Mouse (Mus musculus) stomach, postnatal 0 days (tissue): Measurements from ENCODE around the gene Krtap12-1. TPM values are rescaled to one million over a fixed set of nuclear protein-coding genes. Genes with fewer than 3 reads are reported as not detected.
"Not testable (repeated sequence)": the region's sequence is repeated elsewhere in the genome, so short reads cannot be mapped to it uniquely, and the experiment has no call there.

Experiments
- ATAC-seq: fragments of 200-750 bp; cut with Nextera tagmentation; 2 replicates; pipeline ENCODE4 v1.8.0; 2017; ENCODE audit not compliant: low FRiP score, low TSS enrichment
- DNase-seq: peaks from one replicate; pipeline ENCODE4 v3.0.0-alpha.2; 2016; ENCODE audit warnings: low spot score
- H3K27ac ChIP-seq: fragments of 300-500 bp; sonication (generic); replicated peaks from 2 replicates; pipeline ENCODE4 v1.5.1; 2014; ENCODE audit warnings: mild to moderate bottlenecking, control low read depth
- H3K27me3 ChIP-seq: fragments of 300-500 bp; sonication (generic); 2 replicates; pipeline ENCODE4 v1.6.1; 2014; ENCODE audit warnings: low read length; ENCODE audit not compliant: control insufficient read depth, insufficient read depth
- H3K36me3 ChIP-seq: fragments of 300-500 bp; sonication (generic); 2 replicates; pipeline ENCODE4 v1.6.1; 2014; ENCODE audit warnings: low read length, mixed read lengths; ENCODE audit not compliant: control insufficient read depth, insufficient read depth
- H3K4me1 ChIP-seq: fragments of 300-500 bp; sonication (generic); replicated peaks from 2 replicates; pipeline ENCODE4 v1.6.1; 2014; ENCODE audit warnings: antibody characterized with exemption; ENCODE audit not compliant: control insufficient read depth, insufficient read depth
- H3K4me2 ChIP-seq: fragments of 300-500 bp; sonication (generic); replicated peaks from 2 replicates; pipeline ENCODE4 v1.6.1; 2014; ENCODE audit warnings: low read depth, mild to moderate bottlenecking, control low read depth, moderate library complexity
- H3K4me3 ChIP-seq: fragments of 300-500 bp; sonication (generic); 2 replicates; pipeline ENCODE4 v1.5.1; 2014; ENCODE audit warnings: low read depth, low read length, control low read depth
- H3K9ac ChIP-seq: fragments of 300-500 bp; sonication (generic); 2 replicates; pipeline ENCODE4 v1.6.1; 2014; ENCODE audit warnings: mild to moderate bottlenecking, low read length, control low read depth, mixed read lengths
- H3K9me3 ChIP-seq: fragments of 300-500 bp; sonication (generic); 2 replicates; pipeline ENCODE4 v1.6.1; 2016; ENCODE audit warnings: low read length; ENCODE audit not compliant: control insufficient read depth
- CTCF ChIP-seq: IDR thresholded peaks from 2 replicates; pipeline ENCODE4 v1.5.1; 2016; ENCODE audit warnings: antibody characterized with exemption, low read depth, mild to moderate bottlenecking, moderate library complexity
- EP300 ChIP-seq: optimal IDR thresholded peaks from 2 replicates; pipeline ENCODE3; 2016; ENCODE audit warnings: antibody characterized with exemption
- WGBS: fragments of 180-500 bp; shearing (Covaris S2); extraction: QIAGEN DNeasy Blood & Tissue Kit; methylation state at CpG from one replicate; pipeline ENCODE4 v1.1.7; 2014; 5-methylcytosine and 5-hydroxymethylcytosine counted together
- polyA plus RNA-seq: library from polyadenylated mRNA; unstranded; fragments of >200 nt; fragmentation: Nextera tagmentation; extraction: Ambion mirVana; gene quantifications from 2 replicates; pipeline ENCODE4 v1.2.1, GENCODE M21; 2015

Gene Krtap12-1
- 3.2 and 4.5 TPM in 2 replicates for polyA plus RNA-seq

- not testable (repeated sequence) for H3K4me3 ChIP-seq, H3K4me1 ChIP-seq, H3K9ac ChIP-seq, DNase-seq, H3K27me3 ChIP-seq, H3K4me2 ChIP-seq, ATAC-seq, H3K36me3 ChIP-seq, H3K9me3 ChIP-seq, H3K27ac ChIP-seq
- WGBS = 73% methylated on average over 1 of the region's 1 CpGs
These were observed at the start of gene Krtap12-1 for GRCm38 (mm10) chr10:77720299-77720698. Krtap12-1 (plus strand) TSS chr10:77720599.

- Histone ChIP-seq H3K4me3 (no peak overlapping the region), H3K36me3 (no peaks in the 10 kb centered on the region), H3K27me3 (no peaks in the 10 kb centered on the region), H3K4me1 (no peaks in the 10 kb centered on the region), H3K27ac (no peak overlapping the region), H3K4me2 (no peak overlapping the region), H3K9me3 (no peaks in the 10 kb centered on the region), H3K9ac (no peak overlapping the region)
- 69% methylated on average over 4 of the region's 4 CpGs for WGBS
- no peak for TF ChIP-seq CTCF
- TF ChIP-seq EP300 = no peak
- ATAC-seq (no peak), DNase-seq (no peak)
These were observed 49.7 kb upstream of the Krtap12-1 start for GRCm38 (mm10) chr10:77670710-77671109.

DNA sequence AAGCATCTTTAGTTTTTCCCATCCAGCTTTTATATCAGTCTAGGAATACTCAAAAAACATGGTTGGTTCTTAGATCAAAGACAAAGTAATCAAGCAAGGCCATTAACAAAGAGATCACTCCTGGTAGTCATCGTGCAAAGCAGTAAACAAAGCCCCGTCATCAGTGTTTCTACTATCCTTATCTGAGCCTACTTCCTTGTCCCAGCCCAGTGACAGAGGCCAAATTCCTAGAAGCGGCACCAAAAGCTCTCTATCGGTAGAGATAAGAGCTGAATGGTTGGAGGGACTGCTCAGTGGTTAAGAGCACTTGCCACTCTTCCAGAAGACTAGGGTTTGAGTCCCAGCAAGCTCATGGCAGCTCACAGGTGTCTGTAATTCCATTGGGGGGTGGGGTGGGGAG lies 48.9 kb upstream of the Krtap12-1 start:
- no peak overlapping the region for H3K27ac ChIP-seq
- 38% methylated on average over 4 of the region's 4 CpGs for WGBS

DNA sequence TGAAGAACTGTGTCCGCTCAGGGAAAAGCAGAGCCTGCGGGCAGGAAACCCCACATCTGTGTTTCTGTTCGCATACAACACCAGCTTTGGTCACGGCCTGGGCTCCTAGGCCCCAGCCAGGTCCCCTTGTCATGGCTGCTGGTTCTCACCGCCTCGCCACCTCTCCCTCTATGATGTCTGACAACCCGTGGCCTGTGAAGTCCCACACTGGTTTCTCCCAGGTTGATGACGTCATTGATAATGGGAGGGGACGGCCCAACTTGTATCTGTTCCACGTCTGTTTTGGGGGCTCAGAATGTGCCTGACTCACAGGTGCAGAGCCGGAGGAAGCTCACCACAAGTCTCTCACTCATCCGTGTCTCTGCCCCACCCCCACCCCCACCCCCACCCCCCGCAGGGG lies 46.6 kb upstream of the Krtap12-1 start:
- Histone ChIP-seq H3K9me3 (no peaks in the 10 kb centered on the region), H3K4me1 (no peaks in the 10 kb centered on the region), H3K27ac (no peak overlapping the region), H3K36me3 (no peaks in the 10 kb centered on the region), H3K27me3 (no peaks in the 10 kb centered on the region; the same call in 1 of the 2 replicates), H3K4me2 (no peak overlapping the region), H3K4me3 (no peak overlapping the region), H3K9ac (no peak overlapping the region)
- TF ChIP-seq EP300 (no peak), CTCF (no peak)
- WGBS = 59% methylated on average over 13 of the region's 13 CpGs
- DNase-seq (no peak), ATAC-seq (no peak)

More for the DNA sequence above, 48.9 kb upstream of the Krtap12-1 start:
- DNase-seq (no peak), ATAC-seq (no peak)
- Histone ChIP-seq H3K4me3 (no peak overlapping the region), H3K36me3 (no peaks in the 10 kb centered on the region), H3K27me3 (no peaks in the 10 kb centered on the region), H3K4me1 (no peaks in the 10 kb centered on the region), H3K4me2 (no peak overlapping the region), H3K9ac (no peak overlapping the region), H3K9me3 (no peaks in the 10 kb centered on the region)
- TF ChIP-seq CTCF = no peak
- no peak for TF ChIP-seq EP300

DNA sequence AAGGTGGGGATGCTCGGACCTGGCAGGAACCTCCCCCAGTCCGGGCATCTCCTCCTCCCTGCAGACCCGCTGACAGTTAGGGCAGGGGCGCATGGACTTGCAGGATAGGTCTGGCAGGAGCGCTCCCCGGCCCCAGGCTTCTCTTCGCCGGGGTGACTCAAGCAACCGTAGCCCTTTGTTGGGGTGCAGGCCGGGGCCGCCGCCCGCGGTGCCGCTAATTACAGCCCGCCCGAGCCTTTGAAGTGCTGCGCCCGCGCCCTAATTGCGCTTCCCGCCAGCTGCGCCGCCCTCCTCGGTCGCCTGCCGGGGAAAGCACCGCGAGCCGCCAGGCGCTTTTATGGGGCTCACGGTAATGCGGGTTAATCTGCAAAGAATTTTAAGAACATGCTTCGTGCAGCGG lies 42.8 kb upstream of the Krtap12-1 start:
- ATAC-seq = no peak
- Histone ChIP-seq H3K36me3 (no peaks in the 10 kb centered on the region), H3K27ac (no peak overlapping the region), H3K4me3 (peak overlapping the region; percentile 14), H3K9me3 (no peaks in the 10 kb centered on the region), H3K4me2 (peak overlapping the region; percentile 46), H3K4me1 (no peaks in the 10 kb centered on the region), H3K9ac (0 out of 2 replicates have a peak overlapping the region, but pooled peaks have one; percentile 13), H3K27me3 (no peaks in the 10 kb centered on the region; the same call in 1 of the 2 replicates)
- DNase-seq = peak; percentile 27
- TF ChIP-seq EP300 (no peak), CTCF (no peak)
- WGBS = under 1% methylated on average over 35 of the region's 35 CpGs

DNA sequence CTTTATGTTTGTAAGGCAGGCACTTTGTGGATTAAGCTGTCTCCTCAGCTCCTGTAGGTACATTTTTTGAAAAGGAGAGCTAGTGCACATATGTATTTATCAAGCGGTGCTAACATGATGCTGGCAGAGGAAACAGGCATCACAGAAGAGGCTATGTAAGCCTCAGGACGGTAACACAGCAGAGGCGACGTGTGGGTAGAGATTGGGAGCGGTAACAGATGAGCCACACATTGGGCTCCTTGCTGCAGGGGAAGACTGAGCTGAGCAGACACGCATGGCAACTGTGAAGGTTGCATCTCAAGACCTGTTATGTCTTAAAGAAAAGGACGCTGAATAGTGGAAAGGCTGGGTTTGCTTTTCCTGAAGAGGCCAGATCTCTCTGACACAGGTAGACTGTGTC lies 37.4 kb upstream of the Krtap12-1 start:
- TF ChIP-seq CTCF (no peak), EP300 (no peak)
- ATAC-seq (no peak), DNase-seq (no peak)
- 70% methylated on average over 7 of the region's 7 CpGs for WGBS
- no peaks in the 10 kb centered on the region for H3K36me3 ChIP-seq
- no peaks in the 10 kb centered on the region; the same call in 1 of the 2 replicates for H3K27me3 ChIP-seq
- no peak overlapping the region for H3K4me3 ChIP-seq
- no peak overlapping the region for H3K27ac ChIP-seq
- no peaks in the 10 kb centered on the region for H3K9me3 ChIP-seq
- H3K4me1 ChIP-seq = no peaks in the 10 kb centered on the region
- no peak overlapping the region for H3K9ac ChIP-seq
- no peak overlapping the region for H3K4me2 ChIP-seq
